Mouse (Mus musculus) G1E (cell line): ENCODE data around the gene Ccdc7a. TPM values are rescaled to one million over a fixed set of nuclear protein-coding genes. Genes with fewer than 3 reads are reported as not detected.
A peak's percentile ranks its signal among the peaks of the same experiment; 100 is the strongest.
"Not testable (repeated sequence)": the region's sequence is repeated elsewhere in the genome, so short reads cannot be mapped to it uniquely, and the experiment has no call there.

Source experiments
- ATAC-seq: 2 replicates; pipeline ENCODE4 v1.8.0; 2016; ENCODE audit warnings: mild to moderate bottlenecking; ENCODE audit not compliant: insufficient number of reproducible peaks, poor library complexity, low FRiP score, severe bottlenecking; ENCODE audit errors: extremely low read depth
- DNase-seq: peaks from one replicate; pipeline ENCODE4 v3.0.0; 2012; ENCODE audit warnings: low spot score
- H3K27me3 ChIP-seq: 2 replicates; pipeline ENCODE4 v1.6.1; 2012; ENCODE audit warnings: mild to moderate bottlenecking, low read length, inconsistent platforms; ENCODE audit not compliant: insufficient read depth
- H3K36me3 ChIP-seq: replicated peaks from 2 replicates; pipeline ENCODE3; 2012; ENCODE audit warnings: mild to moderate bottlenecking, inconsistent platforms
- H3K4me1 ChIP-seq: 2 replicates; pipeline ENCODE4 v1.6.1; 2012; ENCODE audit warnings: low read depth, low read length, inconsistent platforms, mixed read lengths; ENCODE audit not compliant: insufficient read depth
- H3K4me3 ChIP-seq: 2 replicates; pipeline ENCODE4 v1.5.1; 2012; ENCODE audit warnings: low read depth, mild to moderate bottlenecking, inconsistent platforms, low read length, moderate library complexity, mixed read lengths
- H3K9me3 ChIP-seq: replicated peaks from 2 replicates; pipeline ENCODE4 v1.6.1; 2012; ENCODE audit warnings: inconsistent platforms
- CTCF ChIP-seq: IDR thresholded peaks from 2 replicates; pipeline ENCODE4 v1.5.1; 2012; ENCODE audit warnings: low read depth, low read length, inconsistent platforms, mixed read lengths
- GATA1 ChIP-seq: IDR thresholded peaks from 2 replicates; pipeline ENCODE4 v1.6.1; 2012; ENCODE audit warnings: borderline replicate concordance, low read length, inconsistent platforms, mixed read lengths
- GATA2 ChIP-seq: IDR thresholded peaks from 2 replicates; pipeline ENCODE4 v1.6.1; 2012; ENCODE audit warnings: low read depth, low read length, inconsistent platforms, borderline replicate concordance
- POLR2AphosphoS5 ChIP-seq: IDR thresholded peaks from 2 replicates; pipeline ENCODE4 v1.6.1; 2012; ENCODE audit warnings: low read depth, low read length, inconsistent platforms; ENCODE audit not compliant: insufficient replicate concordance
- TAL1 ChIP-seq: conservative IDR thresholded peaks from 2 replicates; pipeline ENCODE4 v1.6.1; 2012; ENCODE audit warnings: low read depth, low read length, inconsistent platforms, mixed read lengths
- polyA plus RNA-seq: library from polyadenylated mRNA; stranded (reverse); fragments of >175 nt; gene quantifications from 2 replicates; pipeline ENCODE4 v1.2.3, GENCODE M21; 2012
- total RNA-seq, 2 experiments: library from RNA; stranded (forward) in 1 of 2; stranded (reverse) in 1 of 2; fragments of 200-1000 nt in 1 of 2; fragments of >200 nt in 1 of 2; fragmentation: Nextera tagmentation in 1 of 2; gene quantifications; 2 replicates each; pipeline ENCODE4 v1.2.3; 2014 to 2017

The Ccdc7a gene
- total RNA-seq (2014; fragmentation: Nextera tagmentation) (not detected in 2 replicates), total RNA-seq (2017) (not detected in 2 replicates), polyA plus RNA-seq (not detected in 2 replicates)

GRCm38 (mm10) chr8:129065417-129065816, at the start of gene Ccdc7a:
Gene Ccdc7a (minus strand): TSS chr8:129065517.
- not testable (repeated sequence) for H3K27me3 ChIP-seq, ATAC-seq, H3K4me1 ChIP-seq, DNase-seq, H3K36me3 ChIP-seq, H3K4me3 ChIP-seq, H3K9me3 ChIP-seq

- not testable (repeated sequence) for DNase-seq, H3K27me3 ChIP-seq, ATAC-seq, H3K9me3 ChIP-seq, H3K4me1 ChIP-seq, H3K4me3 ChIP-seq, H3K36me3 ChIP-seq
Measured at GRCm38 (mm10) chr8:129066834-129067233, 1.5 kb upstream of the Ccdc7a start, which contains the start of gene Ccdc7b. Gene Ccdc7b (plus strand): TSS chr8:129067134.

GRCm38 (mm10) chr8:128991389-128991788, 73.9 kb downstream of the Ccdc7a start:
- Histone ChIP-seq H3K27me3 (no peaks in the 10 kb centered on the region), H3K4me1 (no peaks in the 10 kb centered on the region), H3K9me3 (no peaks in the 10 kb centered on the region), H3K4me3 (no peak overlapping the region), H3K36me3 (no peaks in the 10 kb centered on the region)
- TF ChIP-seq CTCF (no peak), POLR2AphosphoS5 (no peak), GATA2 (no peak), TAL1 (no peak), GATA1 (no peak)
- DNase-seq (no peak), ATAC-seq (no peak)

GRCm38 (mm10) chr8:128948941-128949340, 116.4 kb downstream of the Ccdc7a start:
- DNase-seq, H3K9me3 ChIP-seq: not testable (repeated sequence)

GRCm38 (mm10) chr8:128941022-128941641, 124.2 kb downstream of the Ccdc7a start:
- not testable (repeated sequence) for DNase-seq, H3K9me3 ChIP-seq, ATAC-seq, H3K4me1 ChIP-seq, H3K36me3 ChIP-seq, H3K4me3 ChIP-seq, H3K27me3 ChIP-seq
- TF ChIP-seq CTCF, result 0 out of 2 replicates have a peak, but pooled peaks have one; percentile 16

More at GRCm38 (mm10) chr8:128948941-128949340, 116.4 kb downstream of the Ccdc7a start:
- ATAC-seq, H3K4me1 ChIP-seq, H3K4me3 ChIP-seq, H3K36me3 ChIP-seq, H3K27me3 ChIP-seq: not testable (repeated sequence)

GRCm38 (mm10) chr8:128933446-128933845, 131.9 kb downstream of the Ccdc7a start:
- DNase-seq (no peak), ATAC-seq (no peak)
- no peaks in the 10 kb centered on the region for H3K36me3 ChIP-seq
- no peak overlapping the region for H3K4me3 ChIP-seq
- H3K9me3 ChIP-seq, result no peaks in the 10 kb centered on the region
- H3K27me3 ChIP-seq, result no peaks in the 10 kb centered on the region
- H3K4me1 ChIP-seq, result no peaks in the 10 kb centered on the region
- TF ChIP-seq POLR2AphosphoS5, result no peak

- no peaks in the 10 kb centered on the region for H3K9me3 ChIP-seq
- ATAC-seq, result no peak
- H3K27me3 ChIP-seq, result no peaks in the 10 kb centered on the region
- H3K4me3 ChIP-seq, result no peak overlapping the region
- no peak for DNase-seq
- no peaks in the 10 kb centered on the region for H3K4me1 ChIP-seq
- TF ChIP-seq CTCF (no peak), TAL1 (no peak), POLR2AphosphoS5 (no peak), GATA2 (no peak), GATA1 (no peak)
- H3K36me3 ChIP-seq, result no peaks in the 10 kb centered on the region
Measured at GRCm38 (mm10) chr8:128882719-128883118, 182.6 kb downstream of the Ccdc7a start.

- ATAC-seq, result no peak
- Histone ChIP-seq H3K9me3 (no peaks in the 10 kb centered on the region), H3K27me3 (no peaks in the 10 kb centered on the region), H3K36me3 (no peaks in the 10 kb centered on the region), H3K4me3 (no peak overlapping the region), H3K4me1 (no peaks in the 10 kb centered on the region)
- no peak for TF ChIP-seq TAL1
- no peak for DNase-seq
Measured at GRCm38 (mm10) chr8:128843749-128844148, 221.6 kb downstream of the Ccdc7a start.
